Mouse (Mus musculus) left cerebral cortex, adult 9 months (tissue): ENCODE results near the gene Ppp6c.
"Not testable (repeated sequence)": the region's sequence is repeated elsewhere in the genome, so short reads cannot be mapped to it uniquely, and the experiment has no call there.

ENCODE experiments used
- DNase-seq, 2 experiments: peaks; one replicate each; pipeline ENCODE4 v3.0.0; 2022; ENCODE audit warnings: low spot score in 2 of 2

The Ppp6c gene

DNA sequence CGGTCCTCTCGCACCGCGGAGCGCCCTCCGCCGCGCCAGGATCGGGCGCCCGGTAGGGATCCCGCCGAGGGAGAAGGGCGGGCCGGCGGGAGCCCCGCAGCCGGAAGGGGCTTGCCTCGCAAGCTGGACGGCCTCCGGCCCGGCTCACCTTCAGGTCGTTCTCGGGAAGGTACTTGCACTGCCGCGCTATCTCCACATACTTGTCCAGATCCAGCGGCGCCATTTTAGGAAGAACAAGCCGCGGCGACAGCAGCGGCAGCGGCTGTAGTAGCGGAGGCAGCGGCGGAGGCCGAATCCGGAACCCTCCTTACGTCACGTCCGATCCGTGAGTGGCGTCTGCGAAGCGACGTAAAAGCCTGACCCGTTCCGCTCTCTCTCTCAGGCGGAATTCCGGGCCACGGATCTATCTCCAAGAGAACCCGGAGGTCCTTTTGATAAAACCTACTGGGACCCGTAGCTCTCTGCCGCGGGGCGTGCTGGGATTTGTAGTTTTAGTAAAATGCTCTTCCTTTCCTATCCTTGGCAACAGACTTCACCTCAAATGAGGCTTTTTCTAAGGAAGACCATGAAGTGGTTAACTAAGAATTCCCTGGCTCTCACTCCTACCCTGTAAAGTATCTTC is at the start of gene Ppp6c:
TSS of gene Ppp6c (minus strand) at position 433 of the 622 bp plus-strand sequence.
- peak; percentile 92 to 97 for DNase-seq

DNA sequence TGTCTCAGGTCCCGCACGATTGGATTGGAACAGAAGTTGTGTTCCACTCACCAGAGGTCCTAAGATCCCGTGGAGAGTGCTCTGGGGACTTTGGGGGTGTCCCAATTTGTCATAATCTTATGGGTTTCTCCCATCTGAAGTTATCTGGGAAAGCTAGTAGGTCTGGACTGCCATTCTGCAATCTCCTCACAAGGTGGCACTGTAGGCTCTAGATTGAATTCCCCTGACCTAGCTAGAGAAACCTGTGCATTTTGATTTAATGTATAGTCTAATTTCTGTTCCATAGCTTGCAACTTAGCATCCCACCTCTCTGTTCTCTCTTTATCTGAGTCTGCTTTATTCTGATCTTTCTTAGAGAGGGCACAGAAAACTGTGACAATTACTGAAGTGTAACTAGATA is 42.1 kb upstream of the Ppp6c start:
- peak in 1 of 2 experiments; percentile 24 for DNase-seq

DNA sequence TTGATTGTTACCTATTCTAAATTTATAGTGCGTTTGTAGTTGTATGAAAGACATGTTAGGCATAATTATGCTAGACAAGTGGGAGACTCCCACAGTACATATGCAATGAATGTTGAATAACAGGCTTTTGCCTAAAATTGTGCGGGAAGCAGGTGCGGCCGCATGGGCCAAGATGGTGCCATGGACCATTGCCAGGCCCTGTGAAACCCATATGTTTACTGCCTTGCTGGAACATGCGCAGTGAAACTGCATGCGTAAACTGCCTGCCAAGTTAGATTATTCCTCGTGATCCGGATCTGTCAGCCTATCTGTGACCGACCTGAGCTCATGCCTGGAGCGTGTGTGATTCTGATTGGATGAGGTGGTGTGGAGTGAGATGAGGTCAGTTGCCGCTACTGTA is 26.0 kb upstream of the Ppp6c start:
- DNase-seq: peak in 1 of 2 experiments; percentile 8

DNA sequence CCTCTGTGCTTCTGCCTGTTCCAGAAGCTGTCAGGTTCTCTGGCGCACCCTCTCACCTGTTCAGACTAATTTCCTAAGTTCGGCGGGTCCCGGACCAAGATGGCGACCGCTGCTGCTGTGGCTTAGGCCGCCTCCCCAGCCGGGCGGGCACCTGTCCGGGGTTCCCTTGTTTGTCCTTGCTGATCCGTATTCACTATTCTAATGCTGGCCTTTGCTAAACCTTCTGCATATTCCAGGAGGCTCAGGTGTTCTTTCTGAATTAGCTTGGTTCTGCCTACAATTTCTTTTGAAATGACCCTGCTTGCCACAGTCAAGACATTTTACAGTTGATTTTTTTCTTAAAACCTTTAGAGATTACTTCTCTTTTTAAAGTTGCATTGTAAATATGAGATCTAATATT is 20.6 kb upstream of the Ppp6c start:
- not testable (repeated sequence) for DNase-seq

DNA sequence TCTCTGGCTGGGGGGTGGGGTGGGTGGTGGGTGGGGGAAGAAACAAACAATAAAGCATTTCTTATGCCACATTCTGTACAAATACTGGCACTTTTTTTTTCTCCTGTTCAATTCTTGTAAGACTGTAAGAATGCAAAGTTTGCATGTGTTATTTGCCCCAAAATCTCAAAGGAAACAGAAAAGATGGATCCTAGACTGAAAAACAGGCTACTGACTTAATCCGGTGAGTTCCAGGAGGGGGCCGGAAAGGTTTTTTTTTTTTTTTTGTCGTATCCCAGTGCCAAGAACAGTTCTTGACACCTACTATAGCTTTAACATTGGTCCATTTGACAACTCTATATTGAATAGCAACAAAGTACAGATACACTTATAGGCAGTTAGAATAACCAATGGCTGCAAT is 480 bp upstream of the Ppp6c start:
- no peak for DNase-seq

DNA sequence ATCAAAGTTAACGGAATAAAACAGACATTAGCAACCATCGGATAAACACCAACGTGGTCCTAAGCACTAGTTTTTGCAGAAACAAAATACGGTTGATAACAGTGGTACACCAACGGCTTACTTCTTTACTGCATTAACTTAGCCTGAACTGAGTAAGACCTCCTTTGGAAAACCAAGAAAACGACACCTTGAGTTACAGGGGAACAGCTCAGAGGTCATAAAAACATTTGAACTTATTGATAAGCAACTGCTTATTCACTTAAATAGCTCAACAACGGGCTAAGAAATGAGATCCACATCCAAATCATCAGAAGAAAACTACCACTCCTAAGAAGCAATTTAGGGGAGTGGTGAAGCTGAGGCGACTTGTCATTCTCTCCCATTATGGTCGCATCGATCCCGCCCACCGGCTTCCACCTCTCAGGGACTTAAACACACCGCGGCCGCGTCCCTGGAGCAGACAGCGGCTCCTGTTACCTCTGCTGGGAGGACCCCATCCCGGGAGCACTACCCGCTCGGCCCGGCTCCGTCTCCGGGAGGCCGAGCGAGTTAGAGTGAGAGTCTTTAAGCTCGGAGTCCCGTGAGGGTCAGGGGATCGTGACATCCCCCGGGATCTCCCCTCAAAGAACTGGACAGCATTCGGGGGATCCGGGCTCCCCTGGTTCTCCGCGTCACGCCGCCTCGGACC is 776 bp downstream of the Ppp6c start:
- DNase-seq: peak; percentile 15 to 54

DNA sequence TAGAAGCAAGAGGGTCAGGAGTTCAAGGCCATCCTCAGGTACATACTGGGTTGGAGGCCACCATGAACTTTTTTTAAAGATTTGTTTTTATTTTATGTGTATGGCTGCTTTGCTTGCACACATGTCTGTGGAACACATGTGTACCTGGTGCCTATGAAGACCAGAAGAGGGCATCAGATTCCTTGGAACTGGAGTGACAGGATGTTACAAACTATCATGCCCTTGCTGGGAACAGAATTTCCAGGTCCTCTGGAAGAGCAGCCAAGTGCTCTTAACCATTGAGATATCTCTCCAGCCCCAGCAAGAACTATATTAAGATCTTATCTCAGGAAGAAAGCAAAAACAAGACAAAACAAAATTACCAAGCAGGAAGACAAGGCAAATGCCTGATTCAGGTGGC is 1.6 kb downstream of the Ppp6c start:
- no peak for DNase-seq

DNA sequence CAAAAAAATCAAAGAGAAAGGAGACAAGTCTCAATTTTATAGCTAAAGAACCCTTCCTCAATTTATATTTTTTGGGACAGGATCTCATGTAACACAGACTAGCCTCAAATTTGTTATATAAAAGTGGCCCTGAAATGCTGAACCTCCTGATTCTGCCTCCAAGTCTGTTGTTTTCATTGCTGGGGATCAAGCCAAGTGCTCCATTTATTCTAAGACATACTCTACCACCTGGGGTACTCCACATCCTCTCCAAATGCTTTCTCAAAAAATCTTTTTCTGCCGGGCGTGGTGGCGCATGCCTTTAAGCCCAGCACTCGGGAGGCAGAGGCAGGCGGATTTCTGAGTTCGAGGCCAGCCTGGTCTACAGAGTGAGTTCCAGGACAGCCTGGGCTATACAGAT is 6.2 kb downstream of the Ppp6c start:
- DNase-seq: no peak

DNA sequence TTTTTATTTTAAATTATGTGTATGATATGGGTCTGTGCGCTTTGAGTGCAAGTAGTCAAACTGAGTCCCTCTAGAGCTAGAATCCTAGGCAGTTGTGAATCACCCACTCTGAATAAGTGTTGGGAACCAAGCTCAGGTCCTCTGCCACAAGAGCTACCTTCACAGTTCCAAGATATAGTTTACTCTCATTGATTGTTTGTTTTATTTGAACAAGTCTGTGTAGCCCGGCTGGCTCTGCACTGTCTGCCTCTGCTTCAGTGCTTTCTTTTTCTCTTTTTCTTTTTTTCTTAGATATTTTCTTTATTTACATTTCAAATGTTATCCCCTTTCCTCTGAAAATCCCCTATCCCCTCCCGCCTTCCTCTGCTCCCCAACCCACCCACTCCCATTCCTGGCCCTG is 7.2 kb downstream of the Ppp6c start:
- no peak for DNase-seq

DNA sequence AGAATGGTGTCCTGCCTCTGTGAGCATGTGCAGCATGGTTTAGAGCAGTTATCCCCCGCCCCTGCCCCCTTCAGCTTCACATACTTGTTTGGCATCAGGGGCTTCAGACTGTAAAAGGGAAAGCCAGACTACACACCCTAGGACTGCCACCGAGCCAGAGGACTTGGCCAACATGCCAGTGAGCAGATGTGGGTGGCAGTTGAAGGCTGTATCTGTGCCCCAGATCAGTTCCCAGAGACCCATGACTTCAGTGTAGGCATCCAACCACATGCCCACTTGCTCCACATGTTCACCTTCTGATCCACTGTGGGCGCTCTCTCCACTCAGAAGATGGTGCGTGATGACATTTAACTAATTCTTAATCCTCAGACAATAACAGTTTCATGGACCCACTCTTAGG is 9.1 kb downstream of the Ppp6c start:
- DNase-seq: no peak

DNA sequence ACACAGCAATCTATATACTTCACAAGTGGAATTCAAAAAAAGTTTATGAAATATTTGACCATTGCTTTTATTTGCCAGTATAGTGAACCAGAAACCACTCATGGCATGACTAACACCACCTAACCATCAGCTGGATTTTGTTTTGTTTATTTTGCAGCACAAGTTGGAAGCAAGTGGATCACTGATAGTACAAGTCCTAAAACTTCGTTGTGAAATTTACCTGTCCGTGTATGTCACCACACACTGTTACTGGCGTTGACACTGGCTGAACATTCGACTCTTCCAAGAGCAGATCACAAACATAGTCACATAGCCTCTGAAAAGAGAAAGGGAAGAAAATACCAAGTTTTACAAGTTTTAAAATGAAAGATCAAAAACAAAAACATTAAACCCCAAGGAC is 15.5 kb downstream of the Ppp6c start:
- no peak for DNase-seq

DNA sequence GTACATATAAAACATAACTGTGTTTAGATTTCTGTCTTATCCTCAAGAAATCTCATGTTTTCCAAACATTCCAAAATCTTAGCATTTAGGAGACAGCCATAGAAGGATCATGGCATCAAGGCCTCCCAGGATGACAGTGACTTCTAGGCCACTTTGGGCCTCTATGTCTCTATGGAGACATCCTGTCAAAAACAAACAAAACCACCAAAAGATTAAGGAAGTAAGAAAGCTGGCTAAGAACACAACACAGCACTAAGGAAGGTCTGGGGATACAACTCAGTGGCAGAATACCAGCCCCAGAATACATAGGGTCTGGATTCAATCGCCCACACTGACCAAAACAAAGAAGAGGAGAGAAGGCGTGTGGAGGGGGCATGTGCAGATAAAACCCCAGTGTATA is 22.9 kb downstream of the Ppp6c start:
- DNase-seq: no peak

DNA sequence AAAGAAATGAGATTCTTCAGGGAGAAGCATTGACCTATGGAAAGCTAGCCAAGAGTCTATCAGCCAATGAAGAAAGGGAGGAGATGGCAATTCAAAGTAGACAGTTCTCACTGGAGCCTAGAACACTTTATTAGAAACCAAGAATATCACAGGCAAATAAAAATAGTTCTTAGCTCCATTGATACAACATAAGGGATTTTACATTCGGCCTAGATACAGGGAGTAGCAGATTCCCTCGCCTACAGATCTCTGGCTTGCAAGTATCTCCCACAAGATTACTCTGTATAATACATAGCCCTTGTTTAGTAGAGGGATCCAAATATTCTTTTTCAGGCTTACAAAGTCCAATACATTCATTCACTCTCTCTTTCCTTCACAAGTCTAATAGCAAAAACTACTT is 31.4 kb downstream of the Ppp6c start:
- no peak for DNase-seq

DNA sequence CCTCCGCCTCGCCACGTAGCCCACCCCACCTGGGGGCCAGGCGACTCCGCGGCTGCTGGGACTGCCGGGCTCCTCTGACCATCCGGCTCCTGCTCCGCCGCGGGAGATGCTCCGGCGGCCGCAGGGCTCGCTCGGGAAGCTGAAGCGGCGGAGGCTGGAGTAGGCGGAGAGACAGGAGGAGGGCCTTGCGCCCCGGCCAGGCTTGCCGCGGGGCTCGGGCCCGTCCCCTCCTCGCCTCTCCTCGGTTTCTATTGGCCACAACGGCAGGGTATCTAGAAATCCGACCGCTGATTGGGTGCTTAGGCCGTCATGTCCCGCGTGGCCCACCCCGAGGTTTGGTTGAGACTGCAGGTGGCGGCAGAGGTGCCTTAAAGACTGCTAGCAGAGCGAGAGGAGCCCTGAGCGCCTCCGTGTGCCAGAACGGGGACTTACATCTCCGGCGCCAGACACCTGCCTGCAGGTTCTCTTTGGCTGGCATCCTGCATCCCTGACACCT is 35.6 kb downstream of the Ppp6c start, which contains the start of gene Scai:
TSS of gene Scai (minus strand) at position 174 of the 496 bp plus-strand sequence.
- DNase-seq: peak; percentile 98 to 100

DNA sequence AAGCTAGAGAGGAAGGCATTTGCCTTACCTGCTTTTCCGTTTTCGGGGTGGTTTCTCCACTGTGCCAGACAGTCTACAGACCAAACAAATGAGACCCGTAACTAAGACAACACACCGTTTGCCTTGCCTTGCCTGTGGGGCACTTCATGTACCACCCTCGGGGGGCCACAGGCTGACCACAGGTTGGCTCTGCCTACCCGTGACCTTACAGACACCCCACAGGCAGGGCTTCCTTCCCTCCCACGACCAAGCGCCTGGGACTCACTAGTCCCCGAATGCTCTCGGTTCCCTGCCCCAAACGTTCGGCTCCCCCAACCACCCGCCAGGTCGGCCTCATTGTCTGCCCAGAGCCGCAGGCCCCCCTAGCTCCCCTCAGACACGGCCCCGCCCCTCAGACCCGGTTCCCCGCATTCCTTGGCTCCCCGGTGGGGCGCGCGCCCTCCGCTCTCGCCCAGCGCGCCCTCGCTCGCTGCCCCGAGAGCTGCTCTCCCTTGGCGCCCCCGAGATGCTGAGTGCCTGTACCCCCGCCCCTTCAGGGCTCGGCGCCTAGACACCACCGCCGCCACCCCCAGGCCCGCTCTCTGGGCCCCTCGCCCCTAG is 36.2 kb downstream of the Ppp6c start:
- DNase-seq: peak in 1 of 2 experiments; percentile 29

DNA sequence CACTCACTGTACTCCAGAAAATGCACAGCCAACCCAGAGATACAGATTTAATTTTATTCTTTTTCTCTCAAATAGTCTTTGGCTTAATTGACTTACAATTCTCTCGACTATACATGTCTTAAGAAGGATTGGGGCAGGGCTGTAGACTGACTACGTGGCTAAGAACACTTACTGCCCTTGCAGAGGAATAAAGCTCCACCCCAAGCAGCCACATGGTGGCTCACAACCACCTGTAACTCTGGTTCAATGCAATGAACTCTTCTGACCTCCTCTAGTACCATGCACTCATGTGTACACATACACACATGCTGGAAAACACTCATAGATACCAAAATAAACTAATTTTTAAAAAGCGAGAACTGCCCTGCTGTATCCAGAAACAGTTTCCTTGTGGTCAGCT is 40.3 kb downstream of the Ppp6c start:
- DNase-seq: no peak

DNA sequence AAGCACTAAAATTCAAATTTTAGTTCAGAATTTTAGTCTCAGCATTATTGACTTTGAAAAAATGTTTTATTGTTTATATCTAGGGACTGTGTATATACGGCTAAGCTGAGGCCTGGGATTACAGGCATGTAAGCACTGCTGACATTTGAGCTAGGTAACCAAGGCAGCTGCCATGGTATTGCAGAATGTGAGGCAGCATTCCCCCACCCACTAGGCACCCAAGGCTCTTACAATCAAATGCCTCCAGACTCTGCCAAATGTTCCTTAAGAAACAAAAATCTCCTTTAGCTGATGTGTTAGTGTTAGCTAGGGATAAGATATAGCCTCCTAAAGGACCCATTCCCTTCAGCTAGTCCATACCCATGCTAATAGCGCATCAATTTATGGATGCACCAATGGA is 42.7 kb downstream of the Ppp6c start:
- DNase-seq: no peak

DNA sequence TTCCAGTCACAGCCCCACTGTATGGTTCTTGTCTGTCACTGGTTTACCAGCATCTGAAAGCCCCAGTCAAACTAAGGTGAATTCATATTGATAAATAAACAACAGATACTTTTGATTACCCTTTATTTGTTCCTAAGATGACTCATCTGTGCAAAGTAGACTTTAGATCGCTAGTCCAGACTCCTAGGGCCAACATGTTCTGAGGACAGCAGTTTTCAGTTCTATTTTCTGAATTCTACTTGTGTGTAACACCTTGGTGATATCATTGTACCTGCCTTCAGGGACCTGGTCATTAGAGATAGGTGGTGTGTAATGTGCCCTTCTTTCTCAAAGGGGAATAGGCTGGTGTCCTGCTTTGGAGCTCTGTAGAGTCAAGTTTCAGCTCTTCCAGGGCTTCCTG is 65.3 kb downstream of the Ppp6c start:
- DNase-seq: no peak

DNA sequence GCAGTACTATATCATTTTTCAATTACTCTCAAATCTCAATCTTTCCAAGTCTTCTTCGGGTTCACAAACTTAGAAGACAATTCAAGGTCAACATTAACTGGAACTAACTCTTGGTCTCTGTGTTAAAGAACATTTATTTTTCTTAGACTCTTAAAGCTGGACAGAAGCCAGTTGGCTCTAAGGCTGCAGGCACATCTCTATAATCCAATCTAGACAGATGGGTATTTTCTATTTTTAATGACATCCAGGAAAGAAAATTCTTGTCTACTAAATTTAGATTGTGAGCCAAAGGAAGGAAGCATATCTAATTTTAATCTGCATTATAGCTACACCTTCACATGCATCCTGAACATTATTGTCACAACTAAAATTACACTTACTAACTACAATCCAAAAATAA is 68.3 kb downstream of the Ppp6c start:
- no peak for DNase-seq

DNA sequence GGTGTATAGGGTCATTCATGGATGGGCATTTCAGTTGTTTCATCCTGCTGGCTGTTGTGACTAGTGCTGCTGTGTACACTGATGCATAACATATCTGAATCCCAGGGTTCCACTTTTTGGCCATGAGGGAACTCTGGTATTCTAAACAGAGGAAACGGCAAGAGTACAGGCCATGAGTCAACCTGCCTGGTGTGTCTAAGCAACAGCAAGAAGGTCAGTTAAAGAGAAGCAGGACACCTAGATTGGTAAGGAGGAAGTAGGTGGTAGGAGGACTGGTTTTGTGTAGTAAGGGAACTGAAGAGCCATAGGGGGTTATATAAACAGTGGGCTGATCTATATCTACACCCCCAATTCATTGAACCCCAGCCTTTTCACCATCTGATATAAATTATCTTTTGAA is 69.4 kb downstream of the Ppp6c start:
- DNase-seq: no peak

DNA sequence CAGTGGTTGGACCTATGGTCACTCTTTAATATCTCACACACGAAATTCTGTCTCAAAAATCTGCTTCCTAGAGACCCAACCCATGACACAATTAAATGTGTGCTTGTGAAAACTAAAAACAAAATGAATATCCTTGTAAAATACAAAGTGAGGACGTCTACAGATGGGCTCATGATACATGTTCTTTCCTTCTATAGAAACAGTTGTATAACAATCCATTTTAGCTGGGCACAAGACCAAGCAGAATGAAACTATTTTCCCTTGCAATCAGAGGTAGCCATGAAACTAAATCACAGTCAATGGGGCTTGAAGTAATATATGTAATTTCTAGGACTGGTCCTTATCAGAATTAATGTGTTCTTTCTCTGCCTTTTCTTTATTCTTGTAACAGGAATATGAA is 75.3 kb downstream of the Ppp6c start:
- no peak for DNase-seq

DNA sequence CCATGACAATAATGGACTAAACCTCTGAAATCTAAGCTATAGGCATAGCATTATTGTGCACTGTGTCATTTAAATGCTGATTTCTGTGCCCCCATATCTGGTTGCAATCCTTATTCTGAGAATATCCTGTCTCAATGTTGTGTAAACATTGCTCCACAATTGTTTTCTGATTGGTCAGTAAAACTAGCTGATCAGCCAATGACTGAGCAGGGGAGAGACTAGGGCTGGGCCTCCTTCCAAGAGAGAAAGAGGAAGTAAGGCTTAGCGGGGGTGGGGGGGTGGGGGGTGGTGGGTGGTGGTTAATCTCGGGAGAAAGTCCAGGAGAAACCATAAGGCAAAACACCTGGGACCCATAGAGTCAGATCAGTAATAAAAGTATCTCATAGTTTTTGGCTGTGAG is 78.2 kb downstream of the Ppp6c start:
- no peak for DNase-seq

DNA sequence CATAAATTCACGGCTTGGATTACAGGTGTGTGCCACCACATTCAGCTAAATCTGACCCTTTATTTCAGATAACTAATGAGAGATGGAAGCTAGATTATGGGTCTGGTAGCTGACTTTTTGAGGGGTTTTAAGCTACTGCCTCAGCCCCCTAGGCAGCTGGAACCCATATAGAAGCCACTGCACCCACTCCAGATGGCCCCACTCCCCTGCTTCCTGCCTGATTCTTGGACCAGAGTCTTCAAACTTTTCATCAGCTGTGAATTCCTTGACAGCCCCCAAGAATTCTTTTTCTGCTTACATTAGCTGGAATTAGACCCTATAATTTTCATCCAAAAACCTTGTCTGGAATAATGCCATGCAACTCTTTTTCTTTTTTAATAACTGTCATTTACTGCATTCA is 79.8 kb downstream of the Ppp6c start:
- DNase-seq: no peak
